Mouse (Mus musculus): ENCODE results near the gene Dpp8.

DNA sequence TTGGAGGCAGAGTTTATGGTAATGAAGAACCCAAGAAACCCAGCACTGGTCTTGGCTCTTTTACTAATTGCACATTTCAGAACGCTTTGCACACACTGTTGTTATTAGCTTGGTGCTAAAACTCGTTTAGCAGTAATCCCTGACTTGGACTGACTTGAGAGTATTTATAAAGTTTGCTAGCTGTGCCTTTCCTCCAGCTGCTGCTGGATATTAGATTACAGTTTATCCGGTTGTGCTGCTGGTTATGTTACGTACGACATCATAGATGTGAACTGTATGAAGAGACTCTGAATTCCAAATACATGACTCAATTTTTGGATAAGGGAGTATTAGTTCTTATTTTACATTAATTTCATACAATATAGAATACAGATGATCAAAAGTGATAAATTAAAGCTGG lies 17.2 kb downstream of the Dpp8 start:
- TF ChIP-seq POLR2A (IDR thresholded peaks at IDR 0.05; ENCODE audit: extremely low read depth, insufficient read depth, low read length) (no peak), CTCF (IDR thresholded peaks at IDR 0.05; ENCODE audit: extremely low read depth, insufficient read depth, low read length) (no peak)
